Mouse (Mus musculus): ENCODE measurements around the gene Qrfp.

Gene Qrfp

DNA sequence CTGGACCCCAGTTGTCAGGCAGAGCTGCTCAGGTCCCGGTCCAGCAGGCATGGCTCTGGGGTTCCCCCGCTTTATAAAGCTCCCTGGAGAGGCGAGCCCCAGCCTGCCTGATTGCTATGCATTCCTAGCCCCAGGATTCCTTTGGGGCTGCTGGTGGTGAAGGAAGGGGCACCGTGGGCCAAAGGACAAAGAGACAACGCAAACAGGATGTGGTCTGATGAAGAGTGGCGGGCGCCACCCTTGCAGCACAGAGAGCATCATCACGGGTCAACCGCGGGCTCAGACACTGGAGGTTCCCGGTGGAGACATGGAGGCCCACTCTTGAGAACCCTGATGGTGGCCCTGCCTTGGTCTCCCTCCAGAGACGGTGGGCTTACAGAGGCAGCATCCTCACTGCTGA is at the start of gene Qrfp:
Qrfp (minus strand) TSS at position 137 of the 400 bp plus-strand sequence.
- DNase-seq: no peak

- no peak for DNase-seq
Measured at GRCm38 (mm10) chr2:31858500-31858899, 48.1 kb upstream of the Qrfp start.

GRCm38 (mm10) chr2:31857180-31857579 is 46.8 kb upstream of the Qrfp start:
- DNase-seq: no peak

DNA sequence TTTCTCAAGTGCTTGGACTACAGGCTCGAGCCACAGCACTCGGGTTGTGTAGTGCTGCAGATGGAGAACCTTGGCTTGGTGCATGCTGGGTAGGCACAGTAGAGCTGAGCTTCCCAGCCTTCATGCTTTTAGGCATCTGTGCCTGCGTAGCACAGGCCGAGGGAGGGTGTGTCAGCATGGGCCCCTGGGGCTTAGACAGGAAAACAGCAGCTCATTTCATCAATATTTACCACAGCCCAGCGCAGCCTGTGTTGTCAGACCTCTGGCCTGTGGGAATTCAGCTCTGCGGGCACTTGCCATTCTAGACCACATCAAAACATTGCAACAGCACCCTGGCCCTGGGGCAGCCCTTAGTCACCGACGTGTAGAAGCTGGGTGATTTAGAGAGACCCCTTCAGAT is 45.6 kb upstream of the Qrfp start:
- no peak for DNase-seq

GRCm38 (mm10) chr2:31850141-31850540 is 39.8 kb upstream of the Qrfp start:
- DNase-seq: no peak

DNA sequence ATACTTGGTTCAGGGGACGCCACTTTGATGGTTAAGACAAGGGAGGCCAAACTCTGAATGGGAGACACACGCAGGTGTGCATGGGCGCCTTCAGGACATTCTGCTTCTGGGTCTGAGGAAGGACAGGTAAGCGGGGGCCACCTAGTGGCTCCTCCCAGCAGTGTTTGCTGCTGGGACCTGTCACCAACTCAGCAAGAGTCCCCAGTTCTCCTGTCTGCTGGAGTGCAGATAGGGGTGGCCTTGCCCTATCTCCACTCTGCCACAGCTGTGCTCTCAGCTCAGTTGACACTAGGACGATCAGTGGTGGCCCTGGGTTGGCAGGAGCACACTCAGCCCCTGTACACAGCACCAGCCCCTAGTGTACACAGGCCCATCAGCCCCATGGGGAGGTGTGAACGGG is 37.5 kb upstream of the Qrfp start:
- DNase-seq: peak; percentile 27

DNA sequence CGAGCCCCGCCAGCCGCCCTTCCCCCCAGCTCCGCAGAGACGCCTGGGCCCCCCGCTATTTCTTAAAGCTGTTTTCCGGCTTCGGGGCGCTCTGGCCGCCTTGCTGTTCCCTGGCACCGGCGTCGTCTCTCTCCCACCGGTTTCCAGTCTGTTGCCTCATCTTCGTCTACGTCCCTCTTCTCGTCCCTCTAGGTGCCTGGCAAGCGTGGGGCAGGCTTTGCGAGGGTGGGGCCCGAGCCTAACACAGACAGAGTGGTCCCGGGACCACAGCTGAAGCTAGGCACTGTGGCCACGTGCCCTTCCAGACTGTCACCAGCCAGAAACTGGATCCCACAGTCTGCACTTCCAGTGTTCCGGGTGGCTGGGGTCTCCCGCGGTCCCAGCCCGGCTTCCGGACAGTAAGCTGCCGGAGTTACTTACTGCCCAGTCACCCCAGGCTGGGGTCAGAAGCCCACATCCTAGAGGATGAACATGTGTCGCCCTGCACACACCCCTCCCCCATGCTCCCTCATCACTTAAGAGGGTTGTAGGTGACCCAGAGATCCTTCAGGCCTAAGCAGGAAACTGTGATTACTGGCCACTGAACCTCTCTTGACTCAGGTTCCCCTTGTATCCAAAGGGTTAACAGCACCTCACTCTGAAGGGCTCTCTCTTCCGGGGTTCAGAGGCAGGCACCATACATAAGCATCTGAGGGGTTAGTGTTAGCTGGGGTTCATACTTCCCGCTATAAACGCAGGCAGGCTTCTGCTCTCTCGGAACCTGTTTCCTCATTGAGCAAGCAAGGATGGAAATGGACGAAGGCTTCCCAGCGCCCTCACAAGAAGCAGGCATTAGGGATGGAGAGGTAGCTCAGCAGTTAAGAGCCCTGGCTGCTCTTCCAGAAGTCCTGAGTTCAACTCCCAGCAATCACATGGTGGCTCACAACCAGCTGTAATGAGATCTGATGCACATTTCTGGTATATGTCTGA is 36.6 kb upstream of the Qrfp start:
- DNase-seq: no peak

GRCm38 (mm10) chr2:31845896-31846691 is 35.7 kb upstream of the Qrfp start, which contains the start of gene Fibcd1:
Gene Fibcd1, minus strand, starts transcription at chr2:31846005.
- no peak for DNase-seq

GRCm38 (mm10) chr2:31845512-31845895 is 35.1 kb upstream of the Qrfp start:
- DNase-seq: no peak

DNA sequence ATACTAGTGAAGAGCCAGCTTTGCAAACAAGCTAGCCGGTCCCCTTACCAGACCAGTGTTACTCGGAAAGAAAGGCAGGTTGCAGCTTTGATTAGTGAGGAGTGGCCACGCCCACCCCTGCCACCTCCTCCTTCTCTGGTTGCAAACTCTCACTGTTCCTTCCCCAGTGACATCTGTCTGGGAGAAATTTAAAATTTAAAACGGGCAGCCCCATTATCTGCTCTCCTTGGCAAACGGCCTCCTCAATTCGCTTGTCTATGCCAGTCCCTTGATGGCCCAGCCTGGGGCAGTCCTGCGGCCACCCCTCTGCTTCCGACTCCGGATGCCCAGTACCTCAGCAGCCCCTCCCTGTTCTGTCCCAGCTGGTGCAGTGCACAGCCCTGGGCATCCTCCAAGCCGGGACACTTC is 34.4 kb upstream of the Qrfp start:
- DNase-seq: no peak

- DNase-seq: no peak
Measured at GRCm38 (mm10) chr2:31838868-31839267, 28.5 kb upstream of the Qrfp start.

DNA sequence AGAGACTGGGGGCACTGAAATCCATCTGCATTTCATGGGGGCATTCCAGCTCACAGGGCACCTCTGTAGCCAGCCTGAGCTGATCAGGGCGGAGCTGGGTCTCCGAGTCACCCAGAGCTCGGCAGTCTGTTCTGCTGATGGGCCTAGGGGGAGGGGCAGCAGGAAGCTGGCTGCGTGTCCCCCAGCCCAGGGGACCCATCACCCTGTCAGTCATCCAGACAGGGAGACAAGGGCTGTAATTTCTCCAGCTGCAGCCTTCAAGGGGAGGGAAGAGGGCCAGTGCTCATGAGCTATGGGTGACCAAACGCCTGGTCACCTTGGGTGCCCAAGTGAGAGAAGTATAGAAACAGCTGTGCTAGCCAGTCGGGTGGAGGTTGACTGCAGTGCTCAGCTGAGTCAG is 26.6 kb upstream of the Qrfp start:
- DNase-seq: no peak

- peak; percentile 61 for DNase-seq
Measured at GRCm38 (mm10) chr2:31836091-31836490, 25.7 kb upstream of the Qrfp start.

GRCm38 (mm10) chr2:31828311-31828825 is 18.0 kb upstream of the Qrfp start:
- DNase-seq: no peak

DNA sequence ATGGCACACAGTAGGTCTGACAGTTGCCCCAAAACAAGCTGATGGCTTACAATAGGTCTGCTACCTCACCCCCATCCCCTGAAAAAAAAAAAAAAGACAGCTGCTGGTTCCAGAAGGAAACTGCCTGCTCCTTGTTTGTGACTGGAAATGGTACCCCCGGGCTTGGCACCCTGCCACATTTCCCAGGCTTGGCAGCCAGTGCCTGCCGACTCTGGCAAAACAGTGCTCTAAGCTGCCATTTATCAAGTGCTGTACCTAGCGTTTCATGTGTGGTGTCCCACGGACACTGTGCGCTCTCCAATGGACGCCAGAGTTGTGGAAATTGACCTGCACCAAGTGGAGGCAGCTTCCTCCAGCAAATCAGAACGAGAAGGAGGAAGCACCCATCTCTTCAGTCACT is 17.5 kb upstream of the Qrfp start:
- DNase-seq: peak; percentile 49

- no peak for DNase-seq
Measured at GRCm38 (mm10) chr2:31826094-31827085, 16.0 kb upstream of the Qrfp start.

DNA sequence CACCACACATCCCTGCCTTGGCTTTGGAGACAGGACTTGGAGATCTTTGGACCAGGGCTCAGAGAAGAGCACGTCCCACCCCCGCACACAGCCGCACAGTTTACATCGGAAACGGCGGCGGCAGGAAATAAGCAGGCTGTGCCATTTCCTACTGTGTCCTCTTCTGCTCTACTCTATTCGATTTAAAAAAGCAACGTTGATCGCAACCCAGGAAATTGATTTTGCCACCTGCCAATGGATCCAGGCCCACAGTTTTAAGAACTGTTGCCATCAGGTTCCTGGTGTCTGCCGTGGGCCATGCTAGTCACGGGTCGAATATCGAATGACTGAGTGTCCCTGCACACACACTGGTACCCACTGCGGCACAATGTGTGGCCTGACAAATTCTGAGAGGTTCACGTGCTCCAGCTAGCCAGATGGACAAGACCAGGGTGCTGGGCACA is 15.1 kb upstream of the Qrfp start:
- no peak for DNase-seq

DNA sequence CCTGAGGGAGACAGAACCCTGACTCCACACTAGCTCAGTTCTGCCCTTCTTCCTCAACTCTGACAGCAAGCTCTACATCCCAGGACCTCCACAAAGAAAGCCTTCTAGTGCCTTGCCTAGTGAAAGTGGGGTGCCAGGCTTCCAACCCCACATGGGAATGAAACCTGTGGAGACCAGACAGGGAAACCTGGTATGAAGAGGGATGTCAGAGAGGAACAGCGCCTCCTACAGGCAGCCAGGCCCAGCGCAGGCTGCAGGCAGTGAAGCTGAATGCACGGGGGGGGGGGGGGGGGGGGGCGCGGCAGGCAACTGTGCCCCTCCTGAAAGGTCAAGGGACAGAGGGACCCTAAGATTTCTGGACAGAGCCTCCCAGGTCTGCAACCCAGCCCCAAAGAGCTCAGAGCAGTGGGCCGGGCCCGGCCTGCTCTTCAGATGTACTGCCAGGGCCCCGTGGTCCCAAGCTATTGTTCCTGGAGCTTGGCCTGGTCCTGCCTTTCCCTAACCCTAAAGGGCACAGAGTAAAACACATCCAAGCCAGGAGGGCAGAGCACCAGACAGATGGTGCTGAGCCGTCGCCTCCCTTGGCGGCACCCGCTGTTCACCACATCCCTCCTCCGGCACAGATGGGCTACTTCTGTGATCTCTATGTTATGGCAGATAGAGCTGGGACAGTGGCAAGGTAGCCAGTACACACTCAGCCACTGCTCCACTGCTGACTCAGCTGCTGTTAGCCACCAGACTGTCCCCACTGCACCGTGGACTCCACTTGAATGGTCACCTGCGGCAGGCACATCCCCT is 13.8 kb upstream of the Qrfp start:
- DNase-seq: no peak

GRCm38 (mm10) chr2:31822524-31823371 is 12.4 kb upstream of the Qrfp start:
- DNase-seq: no peak

DNA sequence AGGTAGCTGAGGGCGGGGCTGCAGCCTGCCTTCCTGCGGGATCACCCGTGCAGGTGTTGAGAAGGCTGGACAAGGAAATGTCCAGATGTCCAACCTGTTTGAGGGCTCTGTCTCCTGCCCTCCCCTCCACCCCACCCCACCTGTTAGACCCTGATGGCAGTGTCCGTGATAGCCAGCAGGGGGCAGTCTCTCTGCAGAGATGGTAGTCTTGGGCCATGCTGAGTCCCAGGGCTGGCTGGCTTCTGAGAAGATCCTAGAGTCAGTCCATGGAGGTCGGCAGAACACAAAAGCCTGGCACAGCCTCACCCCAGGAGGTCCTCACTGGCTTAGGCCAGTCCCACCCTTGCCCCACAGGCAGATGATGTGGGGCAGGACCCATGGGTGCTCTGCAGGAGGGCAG is 5.0 kb upstream of the Qrfp start:
- DNase-seq: peak; percentile 65

All from kidney, adult 11 months (tissue).